Mouse (Mus musculus): ENCODE measurements at regions not wholly inside any gene's neighbourhood (a gene's known extent, or its start where the extent isn't known, plus 50 kb on each side); places are given as distances from the start of the nearest gene placed in this dataset.

- TF ChIP-seq POLR2A (IDR thresholded peaks at IDR 0.05; ENCODE audit: extremely low read depth, insufficient read depth, low read length) (no peak), CTCF (IDR thresholded peaks at IDR 0.05; ENCODE audit: extremely low read depth, insufficient read depth, low read length) (no peak)
- Histone ChIP-seq H3K27ac (ENCODE audit: insufficient read depth, low read length) (no peak overlapping the region), H3K4me3 (ENCODE audit: insufficient read depth, low read length) (no peak overlapping the region)
Measured at GRCm38 (mm10) chr5:119477926-119478325, 192.5 kb upstream of the Tbx3 start.

GRCm38 (mm10) chr5:119478331-119478730 is 192.1 kb upstream of the Tbx3 start:
- Histone ChIP-seq H3K4me1 (ENCODE audit: control insufficient read depth, insufficient read depth, low read length) (no peaks in the 10 kb centered on the region; the same call in none of the 2 replicates), H3K27ac (ENCODE audit: insufficient read depth, low read length) (no peak overlapping the region), H3K4me3 (ENCODE audit: insufficient read depth, low read length) (no peak overlapping the region)
- TF ChIP-seq CTCF (IDR thresholded peaks at IDR 0.05; ENCODE audit: extremely low read depth, insufficient read depth, low read length), result no peak
- TF ChIP-seq POLR2A (IDR thresholded peaks at IDR 0.05; ENCODE audit: extremely low read depth, insufficient read depth, low read length), result no peak

More at GRCm38 (mm10) chr5:119477926-119478325, 192.5 kb upstream of the Tbx3 start:
- no peaks in the 10 kb centered on the region; the same call in none of the 2 replicates for H3K4me1 ChIP-seq (ENCODE audit: control insufficient read depth, insufficient read depth, low read length)

- Histone ChIP-seq H3K27ac (ENCODE audit: insufficient read depth, low read length) (no peak overlapping the region), H3K4me1 (ENCODE audit: control insufficient read depth, insufficient read depth, low read length) (no peaks in the 10 kb centered on the region; the same call in none of the 2 replicates), H3K4me3 (ENCODE audit: insufficient read depth, low read length) (no peak overlapping the region)
- TF ChIP-seq CTCF (IDR thresholded peaks at IDR 0.05; ENCODE audit: extremely low read depth, insufficient read depth, low read length) (no peak), POLR2A (IDR thresholded peaks at IDR 0.05; ENCODE audit: extremely low read depth, insufficient read depth, low read length) (no peak)
Measured at GRCm38 (mm10) chr5:119480191-119481190, 190.0 kb upstream of the Tbx3 start.

- Histone ChIP-seq H3K4me3 (ENCODE audit: insufficient read depth, low read length) (no peak overlapping the region), H3K4me1 (ENCODE audit: control insufficient read depth, insufficient read depth, low read length) (no peaks in the 10 kb centered on the region; the same call in none of the 2 replicates), H3K27ac (ENCODE audit: insufficient read depth, low read length) (no peak overlapping the region)
- no peak for TF ChIP-seq POLR2A (IDR thresholded peaks at IDR 0.05; ENCODE audit: extremely low read depth, insufficient read depth, low read length)
- no peak for TF ChIP-seq CTCF (IDR thresholded peaks at IDR 0.05; ENCODE audit: extremely low read depth, insufficient read depth, low read length)
Measured at GRCm38 (mm10) chr5:119483706-119484105, 186.8 kb upstream of the Tbx3 start.

- Histone ChIP-seq H3K4me1 (ENCODE audit: control insufficient read depth, insufficient read depth, low read length) (no peaks in the 10 kb centered on the region), H3K27ac (ENCODE audit: insufficient read depth, low read length) (no peak overlapping the region), H3K4me3 (ENCODE audit: insufficient read depth, low read length) (no peak overlapping the region)
- TF ChIP-seq POLR2A (IDR thresholded peaks at IDR 0.05; ENCODE audit: extremely low read depth, insufficient read depth, low read length) (no peak), CTCF (IDR thresholded peaks at IDR 0.05; ENCODE audit: extremely low read depth, insufficient read depth, low read length) (no peak)
Measured at GRCm38 (mm10) chr5:119486196-119486595, 184.3 kb upstream of the Tbx3 start.

GRCm38 (mm10) chr5:119487184-119487583 is 183.3 kb upstream of the Tbx3 start:
- Histone ChIP-seq H3K4me3 (ENCODE audit: insufficient read depth, low read length) (no peak overlapping the region), H3K27ac (ENCODE audit: insufficient read depth, low read length) (no peak overlapping the region), H3K4me1 (ENCODE audit: control insufficient read depth, insufficient read depth, low read length) (no peaks in the 10 kb centered on the region)
- TF ChIP-seq CTCF (IDR thresholded peaks at IDR 0.05; ENCODE audit: extremely low read depth, insufficient read depth, low read length) (no peak), POLR2A (IDR thresholded peaks at IDR 0.05; ENCODE audit: extremely low read depth, insufficient read depth, low read length) (no peak)

GRCm38 (mm10) chr5:119497501-119497900 is 173.0 kb upstream of the Tbx3 start:
- 0 out of 2 replicates have a peak, but pooled peaks cover 2% of the 10 kb centered on the region for H3K4me1 ChIP-seq (ENCODE audit: control insufficient read depth, insufficient read depth, low read length)
- no peak overlapping the region for H3K27ac ChIP-seq (ENCODE audit: insufficient read depth, low read length)
- no peak overlapping the region for H3K4me3 ChIP-seq (ENCODE audit: insufficient read depth, low read length)
- no peak for TF ChIP-seq POLR2A (IDR thresholded peaks at IDR 0.05; ENCODE audit: extremely low read depth, insufficient read depth, low read length)
- no peak for TF ChIP-seq CTCF (IDR thresholded peaks at IDR 0.05; ENCODE audit: extremely low read depth, insufficient read depth, low read length)

- Histone ChIP-seq H3K4me1 (ENCODE audit: control insufficient read depth, insufficient read depth, low read length) (0 out of 2 replicates have a peak, but pooled peaks cover 2% of the 10 kb centered on the region), H3K27ac (ENCODE audit: insufficient read depth, low read length) (no peak overlapping the region), H3K4me3 (ENCODE audit: insufficient read depth, low read length) (no peak overlapping the region)
- no peak for TF ChIP-seq POLR2A (IDR thresholded peaks at IDR 0.05; ENCODE audit: extremely low read depth, insufficient read depth, low read length)
- TF ChIP-seq CTCF (IDR thresholded peaks at IDR 0.05; ENCODE audit: extremely low read depth, insufficient read depth, low read length), result no peak
Measured at GRCm38 (mm10) chr5:119498431-119498830, 172.0 kb upstream of the Tbx3 start.

GRCm38 (mm10) chr5:119507709-119508108 is 162.8 kb upstream of the Tbx3 start:
- H3K4me1 ChIP-seq (ENCODE audit: control insufficient read depth, insufficient read depth, low read length), result no peaks in the 10 kb centered on the region
- no peak overlapping the region for H3K27ac ChIP-seq (ENCODE audit: insufficient read depth, low read length)
- TF ChIP-seq CTCF (IDR thresholded peaks at IDR 0.05; ENCODE audit: extremely low read depth, insufficient read depth, low read length) (no peak), POLR2A (IDR thresholded peaks at IDR 0.05; ENCODE audit: extremely low read depth, insufficient read depth, low read length) (no peak)
- H3K4me3 ChIP-seq (ENCODE audit: insufficient read depth, low read length), result no peak overlapping the region
